Mouse (Mus musculus): Measurements from ENCODE around the gene Cxcl5. TPM values are rescaled to one million over a fixed set of nuclear protein-coding genes. Genes with fewer than 3 reads are reported as not detected.

The Cxcl5 gene
- polyA plus RNA-seq, 1 experiment from 2014 or later = 0.29 TPM

DNA sequence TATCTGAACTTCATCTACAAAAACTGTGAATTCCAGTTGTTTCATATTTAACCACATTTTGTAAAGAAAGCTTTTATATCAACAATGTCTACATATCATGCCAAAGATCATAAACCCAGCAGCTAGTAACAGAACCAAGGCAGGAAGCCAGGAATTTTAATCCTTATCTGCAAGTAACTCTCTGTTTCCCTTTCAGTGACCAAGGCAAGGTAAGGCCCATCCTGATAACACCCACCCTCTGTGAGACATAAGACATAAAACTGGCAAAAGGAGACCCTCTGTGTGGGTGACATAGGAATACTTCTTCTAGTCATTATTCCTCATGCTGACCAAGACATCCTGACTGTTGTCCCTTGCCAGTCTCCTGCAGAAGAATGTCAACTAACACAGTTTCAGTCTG lies 45.4 kb downstream of the Cxcl5 start:
- Histone ChIP-seq H3K4me3 (ENCODE audit: low read length) (no peak overlapping the region), H3K4me1 (ENCODE audit: control insufficient read depth, insufficient read depth, low read depth, low read length) (no peaks in the 10 kb centered on the region), H3K9ac (ENCODE audit: low read depth, low read length) (no peak overlapping the region), H3K4me2 (ENCODE audit: low read length) (no peak overlapping the region), H3K27ac (ENCODE audit: low read depth, low read length) (no peak overlapping the region), H3K9me3 (ENCODE audit: control insufficient read depth, low read length) (no peaks in the 10 kb centered on the region), H3K36me3 (ENCODE audit: control insufficient read depth, insufficient read depth, low read length) (no peaks in the 10 kb centered on the region), H3K27me3 (replicated peaks; ENCODE audit: control insufficient read depth, insufficient read depth, low read length) (no peaks in the 10 kb centered on the region)
- no peak for ATAC-seq

DNA sequence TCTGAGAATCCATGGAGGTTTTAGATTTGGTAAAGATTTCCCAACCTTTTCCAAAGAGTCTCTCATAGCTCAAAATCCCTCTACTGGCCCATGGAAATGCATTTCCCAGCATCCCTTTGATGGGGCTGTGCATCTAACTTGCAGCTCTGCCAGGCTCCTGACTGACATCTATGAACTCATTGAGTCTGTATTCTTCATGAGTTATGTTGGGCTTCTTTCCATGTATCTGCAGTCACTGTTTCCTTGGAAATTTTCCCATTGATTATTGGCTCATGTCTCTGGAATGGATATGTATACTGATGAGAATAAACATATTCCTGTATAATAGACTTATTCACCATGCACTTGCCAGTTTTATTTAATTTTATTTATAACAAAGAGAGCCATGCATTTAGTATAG lies 46.9 kb downstream of the Cxcl5 start:
- Histone ChIP-seq H3K36me3 (ENCODE audit: control insufficient read depth, insufficient read depth, low read length) (no peaks in the 10 kb centered on the region), H3K4me2 (ENCODE audit: low read length) (no peak overlapping the region), H3K27ac (ENCODE audit: low read depth, low read length) (no peak overlapping the region), H3K9ac (ENCODE audit: low read depth, low read length) (no peak overlapping the region), H3K27me3 (replicated peaks; ENCODE audit: control insufficient read depth, insufficient read depth, low read length) (no peaks in the 10 kb centered on the region), H3K4me1 (ENCODE audit: control insufficient read depth, insufficient read depth, low read depth, low read length) (no peaks in the 10 kb centered on the region), H3K4me3 (ENCODE audit: low read length) (no peak overlapping the region), H3K9me3 (ENCODE audit: control insufficient read depth, low read length) (no peaks in the 10 kb centered on the region)
- ATAC-seq = no peak

DNA sequence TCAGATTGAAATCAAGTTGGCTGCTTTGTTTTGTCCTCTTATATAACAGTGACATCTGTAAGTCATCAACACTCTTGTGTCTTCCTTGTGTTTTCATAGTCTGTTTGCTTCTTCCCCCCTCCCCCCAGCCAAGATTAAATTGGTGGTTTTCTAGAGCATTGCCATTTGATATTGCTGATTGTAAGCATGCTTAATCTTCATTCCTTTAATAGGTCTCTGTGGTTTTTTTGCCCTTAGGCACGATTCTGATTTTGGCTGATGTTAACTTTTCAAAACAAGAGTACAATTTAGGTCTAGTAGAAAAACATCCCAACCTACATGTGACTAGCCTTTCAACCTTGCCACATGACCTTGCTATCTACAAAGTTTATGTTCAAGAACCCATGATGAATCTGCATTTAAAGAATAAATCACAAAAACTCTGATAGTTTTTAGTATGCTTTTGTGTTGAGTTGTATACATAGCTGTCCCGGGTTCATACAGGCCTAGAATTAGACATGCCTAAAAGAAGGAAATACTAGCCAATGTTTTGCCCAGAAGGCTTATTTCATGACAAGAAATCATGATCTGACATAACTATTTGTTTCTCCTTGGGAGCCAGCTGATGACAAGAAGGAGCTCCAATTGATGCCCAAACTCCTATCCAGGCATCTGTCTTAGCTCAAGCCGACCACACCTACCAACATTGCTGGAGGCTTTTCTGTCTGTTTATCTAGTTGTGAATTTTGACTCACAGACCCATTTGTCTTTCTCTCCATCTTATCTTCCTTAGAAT lies 48.2 kb downstream of the Cxcl5 start:
- Histone ChIP-seq H3K36me3 (ENCODE audit: control insufficient read depth, insufficient read depth, low read length) (no peaks in the 10 kb centered on the region), H3K9me3 (ENCODE audit: control insufficient read depth, low read length) (no peaks in the 10 kb centered on the region), H3K4me2 (ENCODE audit: low read length) (no peak overlapping the region), H3K4me1 (ENCODE audit: control insufficient read depth, insufficient read depth, low read depth, low read length) (no peaks in the 10 kb centered on the region), H3K27me3 (replicated peaks; ENCODE audit: control insufficient read depth, insufficient read depth, low read length) (no peaks in the 10 kb centered on the region), H3K9ac (ENCODE audit: low read depth, low read length) (no peak overlapping the region), H3K27ac (ENCODE audit: low read depth, low read length) (no peak overlapping the region), H3K4me3 (ENCODE audit: low read length) (no peak overlapping the region)
- no peak for ATAC-seq
- WGBS = 89% methylated on average over 3 of the region's 3 CpGs

Small RNAs within 50 kb of the gene (microRNA-seq; reads per million reads assigned to microRNA genes)
- gene Gm24322 = not detected

Other genes starting within 250 kb of the Cxcl5 start
- not detected in 2 replicates for gene Afm, start 240.4 kb upstream of the Cxcl5 start, polyA plus RNA-seq (2015; fragmentation: Nextera tagmentation; extraction: Ambion mirVana)
- gene 5830473C10Rik, start 198.3 kb upstream of the Cxcl5 start, polyA plus RNA-seq (2015; fragmentation: Nextera tagmentation; extraction: Ambion mirVana) = 0.06 and 0.12 TPM in 2 replicates
- 3.3 and 4.1 TPM in 2 replicates for gene Rassf6, start 118.7 kb upstream of the Cxcl5 start, polyA plus RNA-seq (2015; fragmentation: Nextera tagmentation; extraction: Ambion mirVana)
- gene Ppbp, start 9.2 kb downstream of the Cxcl5 start, polyA plus RNA-seq (2015; fragmentation: Nextera tagmentation; extraction: Ambion mirVana) = 0.77 and 0.85 TPM in 2 replicates
- gene Pf4, start 13.1 kb downstream of the Cxcl5 start, polyA plus RNA-seq (2015; fragmentation: Nextera tagmentation; extraction: Ambion mirVana) = 42.5 and 48.5 TPM in 2 replicates
- 0.36 and 0.52 TPM in 2 replicates for gene Cxcl3, start 26.7 kb downstream of the Cxcl5 start, polyA plus RNA-seq (2015; fragmentation: Nextera tagmentation; extraction: Ambion mirVana)
- gene Cxcl15, start 35.2 kb downstream of the Cxcl5 start, polyA plus RNA-seq (2015; fragmentation: Nextera tagmentation; extraction: Ambion mirVana) = not detected in 2 replicates
- 0.41 and 0.64 TPM in 2 replicates for gene Cxcl1, start 131.9 kb downstream of the Cxcl5 start, polyA plus RNA-seq (2015; fragmentation: Nextera tagmentation; extraction: Ambion mirVana)
- gene Cxcl2, start 144.5 kb downstream of the Cxcl5 start, polyA plus RNA-seq (2015; fragmentation: Nextera tagmentation; extraction: Ambion mirVana) = not detected in 2 replicates
- gene Mthfd2l, start 171.8 kb downstream of the Cxcl5 start, polyA plus RNA-seq (2015; fragmentation: Nextera tagmentation; extraction: Ambion mirVana) = 59.4 and 61.8 TPM in 2 replicates

Data from hindbrain, embryonic 16.5 days (tissue).